Mouse (Mus musculus): ENCODE results near the gene Lipe. TPM values are rescaled to one million over a fixed set of nuclear protein-coding genes. Genes with fewer than 3 reads are reported as not detected.

Lipe gene
- polyA plus RNA-seq, 1 experiment from 2014 or later: 4.9 TPM

- no peak for ATAC-seq (ENCODE audit: low read depth)
- H3K9me3 ChIP-seq (ENCODE audit: control insufficient read depth, low read length): no peaks in the 10 kb centered on the region
- H3K4me3 ChIP-seq (ENCODE audit: low read depth, low read length): no peak overlapping the region
- H3K4me1 ChIP-seq (ENCODE audit: control insufficient read depth, insufficient read depth, low read length): no peaks in the 10 kb centered on the region
- H3K4me2 ChIP-seq (ENCODE audit: low read depth, low read length): no peak overlapping the region
- H3K9ac ChIP-seq (ENCODE audit: low read depth, low read length): no peak overlapping the region
- no peak overlapping the region for H3K27ac ChIP-seq (replicated peaks; ENCODE audit: low read depth, low read length)
- 69% methylated on average over 14 of the region's 16 CpGs for WGBS
- no peaks in the 10 kb centered on the region for H3K36me3 ChIP-seq (ENCODE audit: control insufficient read depth, insufficient read depth, low read length)
- peaks cover 10% of the 10 kb centered on the region; the same call in 1 of the 2 replicates for H3K27me3 ChIP-seq (replicated peaks; ENCODE audit: control insufficient read depth, insufficient read depth, low read length)
- no peak for DNase-seq (ENCODE audit: low spot score)
These were observed 23.9 kb upstream of the Lipe start for GRCm38 (mm10) chr7:25422286-25422841.

- H3K9ac ChIP-seq (ENCODE audit: low read depth, low read length): no peak overlapping the region
- peaks cover 10% of the 10 kb centered on the region; the same call in 1 of the 2 replicates for H3K27me3 ChIP-seq (replicated peaks; ENCODE audit: control insufficient read depth, insufficient read depth, low read length)
- no peak overlapping the region for H3K4me3 ChIP-seq (ENCODE audit: low read depth, low read length)
- no peaks in the 10 kb centered on the region for H3K4me1 ChIP-seq (ENCODE audit: control insufficient read depth, insufficient read depth, low read length)
- 83% methylated on average over 4 of the region's 4 CpGs for WGBS
- no peaks in the 10 kb centered on the region for H3K9me3 ChIP-seq (ENCODE audit: control insufficient read depth, low read length)
- no peaks in the 10 kb centered on the region for H3K36me3 ChIP-seq (ENCODE audit: control insufficient read depth, insufficient read depth, low read length)
- ATAC-seq (ENCODE audit: low read depth) (no peak), DNase-seq (ENCODE audit: low spot score) (no peak)
- H3K4me2 ChIP-seq (ENCODE audit: low read depth, low read length): no peak overlapping the region
- no peak overlapping the region for H3K27ac ChIP-seq (replicated peaks; ENCODE audit: low read depth, low read length)
These were observed 21.4 kb upstream of the Lipe start for GRCm38 (mm10) chr7:25419943-25420342.

- Histone ChIP-seq H3K4me2 (ENCODE audit: low read depth, low read length) (no peak overlapping the region), H3K27me3 (replicated peaks; ENCODE audit: control insufficient read depth, insufficient read depth, low read length) (peaks cover 10% of the 10 kb centered on the region; the same call in 1 of the 2 replicates), H3K4me3 (ENCODE audit: low read depth, low read length) (no peak overlapping the region), H3K36me3 (ENCODE audit: control insufficient read depth, insufficient read depth, low read length) (no peaks in the 10 kb centered on the region), H3K9ac (ENCODE audit: low read depth, low read length) (no peak overlapping the region), H3K27ac (replicated peaks; ENCODE audit: low read depth, low read length) (no peak overlapping the region), H3K9me3 (ENCODE audit: control insufficient read depth, low read length) (no peaks in the 10 kb centered on the region), H3K4me1 (ENCODE audit: control insufficient read depth, insufficient read depth, low read length) (no peaks in the 10 kb centered on the region)
- DNase-seq (ENCODE audit: low spot score): no peak
- no peak for ATAC-seq (ENCODE audit: low read depth)
- WGBS: 77% methylated on average over 8 of the region's 8 CpGs
These were observed 21.0 kb upstream of the Lipe start for GRCm38 (mm10) chr7:25419536-25419935.

GRCm38 (mm10) chr7:25417597-25417996 is 19.1 kb upstream of the Lipe start:
- no peak overlapping the region for H3K4me2 ChIP-seq (ENCODE audit: low read depth, low read length)

GRCm38 (mm10) chr7:25412833-25413441 is 14.4 kb upstream of the Lipe start, which contains the start of gene Cxcl17:
Gene Cxcl17, minus strand, starts transcription at chr7:25412886.
- H3K9ac ChIP-seq (ENCODE audit: low read depth, low read length): no peak within 1 kb of the TSS
- no peaks in the 10 kb centered on the region for H3K4me1 ChIP-seq (ENCODE audit: control insufficient read depth, insufficient read depth, low read length)
- ATAC-seq (ENCODE audit: low read depth) (no peak), DNase-seq (ENCODE audit: low spot score) (no peak)
- H3K27me3 ChIP-seq (replicated peaks; ENCODE audit: control insufficient read depth, insufficient read depth, low read length): no peaks in the 10 kb centered on the region
- no peak within 1 kb of the TSS for H3K4me2 ChIP-seq (ENCODE audit: low read depth, low read length)
- WGBS: 34% methylated on average over 7 of the region's 7 CpGs
- H3K36me3 ChIP-seq (ENCODE audit: control insufficient read depth, insufficient read depth, low read length): no peaks in the 10 kb centered on the region
- H3K4me3 ChIP-seq (ENCODE audit: low read depth, low read length): no peak within 1 kb of the TSS
- H3K9me3 ChIP-seq (ENCODE audit: control insufficient read depth, low read length): no peaks in the 10 kb centered on the region
- no peak within 1 kb of the TSS for H3K27ac ChIP-seq (replicated peaks; ENCODE audit: low read depth, low read length)

More at GRCm38 (mm10) chr7:25417597-25417996, 19.1 kb upstream of the Lipe start:
- no peaks in the 10 kb centered on the region for H3K4me1 ChIP-seq (ENCODE audit: control insufficient read depth, insufficient read depth, low read length)
- no peaks in the 10 kb centered on the region for H3K9me3 ChIP-seq (ENCODE audit: control insufficient read depth, low read length)
- peaks cover 6% of the 10 kb centered on the region; the same call in 1 of the 2 replicates for H3K27me3 ChIP-seq (replicated peaks; ENCODE audit: control insufficient read depth, insufficient read depth, low read length)
- DNase-seq (ENCODE audit: low spot score) (no peak), ATAC-seq (ENCODE audit: low read depth) (no peak)
- H3K27ac ChIP-seq (replicated peaks; ENCODE audit: low read depth, low read length): no peak overlapping the region
- WGBS: 82% methylated on average over 1 of the region's 1 CpGs
- no peak overlapping the region for H3K9ac ChIP-seq (ENCODE audit: low read depth, low read length)
- no peaks in the 10 kb centered on the region for H3K36me3 ChIP-seq (ENCODE audit: control insufficient read depth, insufficient read depth, low read length)
- no peak overlapping the region for H3K4me3 ChIP-seq (ENCODE audit: low read depth, low read length)

DNA sequence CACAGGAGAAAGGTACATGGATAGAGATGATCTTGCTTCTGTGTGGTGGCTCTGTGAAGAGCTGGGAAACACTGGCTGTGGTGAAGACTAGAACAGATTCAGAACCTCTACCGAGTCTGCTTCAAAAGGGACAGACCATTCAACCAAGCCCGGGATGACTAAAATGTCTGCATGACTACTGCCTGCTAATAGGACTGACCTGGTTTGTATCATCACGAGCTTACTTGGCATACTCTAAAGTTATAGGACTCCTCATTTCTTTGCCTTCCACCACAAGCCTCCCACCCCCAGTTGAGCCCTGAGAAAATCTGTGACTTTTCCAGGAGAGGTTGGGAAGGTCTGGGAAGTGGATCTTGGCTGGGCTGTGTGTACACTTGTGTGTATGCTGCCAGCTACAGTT is 13.4 kb upstream of the Lipe start:
- H3K27ac ChIP-seq (replicated peaks; ENCODE audit: low read depth, low read length): no peak overlapping the region
- H3K4me1 ChIP-seq (ENCODE audit: control insufficient read depth, insufficient read depth, low read length): no peaks in the 10 kb centered on the region
- H3K4me2 ChIP-seq (ENCODE audit: low read depth, low read length): no peak overlapping the region
- H3K9ac ChIP-seq (ENCODE audit: low read depth, low read length): no peak overlapping the region
- DNase-seq (ENCODE audit: low spot score) (no peak), ATAC-seq (ENCODE audit: low read depth) (no peak)
- no peaks in the 10 kb centered on the region for H3K27me3 ChIP-seq (replicated peaks; ENCODE audit: control insufficient read depth, insufficient read depth, low read length)
- 82% methylated on average over 3 of the region's 3 CpGs for WGBS
- no peak overlapping the region for H3K4me3 ChIP-seq (ENCODE audit: low read depth, low read length)
- no peaks in the 10 kb centered on the region for H3K36me3 ChIP-seq (ENCODE audit: control insufficient read depth, insufficient read depth, low read length)
- no peaks in the 10 kb centered on the region for H3K9me3 ChIP-seq (ENCODE audit: control insufficient read depth, low read length)

GRCm38 (mm10) chr7:25410969-25411615 is 12.6 kb upstream of the Lipe start:
- H3K27ac ChIP-seq (replicated peaks; ENCODE audit: low read depth, low read length): no peak overlapping the region
- no peaks in the 10 kb centered on the region for H3K27me3 ChIP-seq (replicated peaks; ENCODE audit: control insufficient read depth, insufficient read depth, low read length)
- H3K4me3 ChIP-seq (ENCODE audit: low read depth, low read length): no peak overlapping the region
- no peaks in the 10 kb centered on the region for H3K9me3 ChIP-seq (ENCODE audit: control insufficient read depth, low read length)
- DNase-seq (ENCODE audit: low spot score) (no peak), ATAC-seq (ENCODE audit: low read depth) (no peak; the same call in 1 of the 2 replicates)
- no peak overlapping the region for H3K9ac ChIP-seq (ENCODE audit: low read depth, low read length)
- H3K4me2 ChIP-seq (ENCODE audit: low read depth, low read length): no peak overlapping the region
- no peaks in the 10 kb centered on the region for H3K4me1 ChIP-seq (ENCODE audit: control insufficient read depth, insufficient read depth, low read length)
- WGBS: 77% methylated on average over 1 of the region's 1 CpGs
- no peaks in the 10 kb centered on the region for H3K36me3 ChIP-seq (ENCODE audit: control insufficient read depth, insufficient read depth, low read length)

- no peaks in the 10 kb centered on the region for H3K27me3 ChIP-seq (replicated peaks; ENCODE audit: control insufficient read depth, insufficient read depth, low read length)
- ATAC-seq (ENCODE audit: low read depth) (no peak), DNase-seq (ENCODE audit: low spot score) (peak; percentile 27)
- H3K9me3 ChIP-seq (ENCODE audit: control insufficient read depth, low read length): no peaks in the 10 kb centered on the region
- no peak overlapping the region for H3K4me3 ChIP-seq (ENCODE audit: low read depth, low read length)
- 43% methylated on average over 4 of the region's 4 CpGs for WGBS
- H3K4me2 ChIP-seq (ENCODE audit: low read depth, low read length): no peak overlapping the region
- H3K4me1 ChIP-seq (ENCODE audit: control insufficient read depth, insufficient read depth, low read length): no peaks in the 10 kb centered on the region
- no peaks in the 10 kb centered on the region for H3K36me3 ChIP-seq (ENCODE audit: control insufficient read depth, insufficient read depth, low read length)
- H3K9ac ChIP-seq (ENCODE audit: low read depth, low read length): no peak overlapping the region
- no peak overlapping the region for H3K27ac ChIP-seq (replicated peaks; ENCODE audit: low read depth, low read length)
These were observed 10.7 kb upstream of the Lipe start for GRCm38 (mm10) chr7:25409114-25409760.
